Mouse (Mus musculus): ENCODE measurements at regions not wholly inside any gene's neighbourhood (a gene's known extent, or its start where the extent isn't known, plus 50 kb on each side); places are given as distances from the start of the nearest gene placed in this dataset.

DNA sequence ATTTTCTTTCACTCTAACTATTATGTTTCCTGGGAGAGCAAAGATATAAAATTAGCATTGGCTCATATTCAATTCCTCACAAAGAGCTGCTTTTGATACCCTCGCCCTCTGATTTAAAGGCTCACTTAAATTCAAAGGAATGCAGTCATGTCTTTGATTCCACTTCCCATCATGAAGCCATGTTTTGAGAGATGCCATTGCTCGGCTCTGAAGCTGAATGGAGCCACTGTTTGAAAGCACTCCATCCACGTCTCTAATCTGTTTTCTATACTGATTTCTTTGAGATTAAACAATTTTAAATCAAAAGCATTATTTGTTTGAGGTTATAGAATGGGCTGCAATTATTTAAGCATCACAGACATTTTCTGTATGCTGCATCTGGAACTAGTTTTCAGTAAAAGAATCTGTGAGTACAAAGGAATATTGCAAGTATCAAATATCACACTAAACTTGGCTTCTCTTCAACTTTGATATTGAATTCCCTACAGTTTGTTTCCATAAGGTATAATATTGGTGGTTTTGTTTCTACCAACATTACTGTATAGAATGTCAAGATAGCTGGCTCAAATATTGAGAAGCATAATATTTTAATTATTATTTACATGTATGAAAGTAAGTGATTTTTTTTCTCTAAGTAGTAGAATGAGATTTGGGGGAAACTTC is 126.4 kb downstream of the Rpl10l start:
- DNase-seq (ENCODE audit: low spot score) = no peak

DNA sequence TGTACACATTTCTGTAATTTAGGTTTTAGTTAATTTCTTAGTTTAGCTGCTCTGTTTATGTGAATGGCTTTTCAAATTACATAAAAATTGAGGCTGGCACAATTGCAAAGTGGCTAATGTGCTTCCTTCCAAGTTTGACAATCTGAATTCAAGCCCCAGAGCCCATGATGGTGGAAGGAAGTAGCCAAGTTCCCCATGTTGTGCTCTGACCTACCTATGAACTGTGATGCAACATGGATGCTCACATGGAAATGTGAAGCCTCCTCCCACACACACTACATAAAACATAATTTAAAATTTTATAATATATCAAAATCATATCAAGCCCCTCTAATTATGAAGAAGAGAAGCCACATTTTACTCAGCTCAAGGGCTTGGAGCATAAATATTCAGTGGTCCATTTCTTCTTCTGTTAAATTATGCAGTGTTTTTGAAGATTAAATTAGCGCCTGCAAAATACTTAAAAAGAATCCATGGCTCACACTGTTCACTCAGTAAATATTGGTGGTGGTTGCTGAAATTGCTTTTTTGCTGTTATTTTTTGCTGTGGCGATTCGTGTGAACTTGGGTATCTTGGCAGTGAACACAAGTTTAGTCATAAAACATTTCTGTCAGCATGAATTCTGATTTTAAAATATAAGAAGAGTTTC is 127.1 kb downstream of the Rpl10l start:
- no peak for DNase-seq (ENCODE audit: low spot score)

DNA sequence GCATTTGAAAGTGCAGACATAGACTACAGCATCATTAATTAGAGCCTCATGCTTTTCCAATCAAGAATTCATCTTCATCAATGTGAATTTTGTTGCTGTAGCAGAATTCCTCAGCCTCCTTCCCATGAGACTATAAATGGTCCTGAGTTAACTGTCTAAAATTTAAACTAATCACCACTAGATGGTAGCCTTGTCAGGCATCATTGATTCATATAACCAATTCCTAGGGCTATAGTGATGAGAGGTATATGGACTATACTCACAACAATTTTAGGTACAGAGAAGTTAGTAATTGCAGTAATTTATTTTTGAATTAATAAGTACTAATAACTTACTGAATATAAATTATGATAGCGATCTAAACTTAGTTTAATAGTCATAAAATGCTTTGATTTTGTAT is 153.3 kb downstream of the Rpl10l start:
- DNase-seq (ENCODE audit: low spot score) = no peak

DNA sequence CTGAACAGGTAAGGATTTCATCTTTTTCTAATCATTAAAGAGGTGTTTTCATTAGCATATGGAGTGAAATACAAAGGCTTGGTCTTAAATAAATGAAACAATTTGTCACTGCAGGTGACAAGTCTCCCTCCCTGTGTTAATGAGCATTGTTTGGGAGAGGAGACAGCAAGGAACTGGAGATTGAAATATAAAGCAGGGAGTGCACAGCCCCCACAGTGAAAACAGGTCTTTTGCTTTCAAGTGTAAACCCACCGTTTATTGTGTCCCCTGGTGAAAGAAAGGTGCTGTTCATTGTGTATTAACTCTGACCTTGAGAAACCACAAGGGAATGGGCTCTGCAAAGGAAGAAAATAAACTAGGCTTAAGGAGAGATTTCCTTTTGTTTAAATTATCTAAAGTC is 164.6 kb downstream of the Rpl10l start:
- DNase-seq (ENCODE audit: low spot score) = no peak

DNA sequence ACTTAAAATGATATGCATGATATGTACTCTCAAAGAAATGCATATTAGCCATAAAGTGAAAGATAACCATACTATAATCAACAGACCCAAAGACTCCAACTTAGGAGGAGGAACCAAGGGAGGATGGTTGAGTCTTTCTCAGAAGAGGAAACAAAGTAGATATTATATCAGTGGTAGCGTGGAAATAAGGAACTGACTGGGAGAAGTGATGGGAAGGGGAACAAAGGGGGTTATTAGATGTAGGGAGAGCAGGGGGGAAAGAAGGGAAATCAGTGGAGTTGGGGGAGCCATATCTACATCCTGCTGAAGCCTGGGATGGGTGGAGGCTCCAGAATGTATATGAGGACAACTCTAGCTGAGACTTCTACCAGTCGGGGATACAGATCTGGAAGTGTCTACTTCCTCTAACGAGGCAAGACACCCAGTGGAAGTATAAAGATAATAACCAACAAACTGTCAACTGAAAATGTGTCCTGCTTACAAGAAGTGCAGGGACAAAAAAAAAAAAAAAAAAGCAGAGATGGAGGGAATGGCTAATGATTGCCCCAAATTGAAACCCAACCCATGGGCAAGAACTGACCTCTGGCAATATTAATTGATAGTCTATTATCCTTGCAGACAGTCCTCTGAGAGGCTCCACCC is 193.3 kb downstream of the Rpl10l start:
- no peak for DNase-seq (ENCODE audit: low spot score)

DNA sequence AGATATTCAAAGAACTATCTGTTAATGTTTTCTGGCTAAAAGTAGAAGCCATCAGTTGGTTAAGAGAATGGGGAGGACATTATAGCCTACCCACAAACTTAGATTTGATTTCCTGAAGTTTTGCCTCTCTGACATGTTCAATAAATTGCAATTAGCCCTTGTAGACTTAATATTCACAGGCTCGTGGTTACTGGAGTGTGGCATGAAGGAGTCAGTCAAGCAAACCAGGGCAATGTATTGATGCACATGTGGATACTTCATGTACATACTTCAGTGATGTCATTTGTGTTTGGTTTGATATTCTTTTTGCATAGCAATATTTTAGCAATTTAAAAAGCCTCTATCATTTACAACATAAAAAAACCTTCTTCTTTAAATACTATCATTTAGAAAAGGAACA is 223.9 kb downstream of the Rpl10l start:
- no peak for DNase-seq (ENCODE audit: low spot score)

DNA sequence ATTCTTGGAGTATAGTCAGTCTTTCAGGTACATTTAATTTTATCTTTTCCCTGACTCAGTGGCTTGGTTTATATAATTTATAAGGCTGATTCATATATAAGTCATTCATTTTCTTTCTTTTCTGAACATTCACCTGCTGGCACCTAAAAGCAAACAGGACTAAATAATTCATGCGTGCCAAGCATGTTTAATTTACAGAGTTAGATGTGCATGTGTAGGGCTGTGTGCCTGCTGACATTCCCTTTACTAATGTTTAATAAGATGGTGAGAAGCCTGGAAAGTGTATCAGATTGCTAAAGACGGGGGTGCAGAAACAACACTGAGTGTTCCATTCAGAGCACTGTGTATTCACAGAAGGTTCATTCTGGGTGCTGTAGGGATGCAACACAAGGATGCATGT is 229.0 kb downstream of the Rpl10l start:
- no peak for DNase-seq (ENCODE audit: low spot score)

DNA sequence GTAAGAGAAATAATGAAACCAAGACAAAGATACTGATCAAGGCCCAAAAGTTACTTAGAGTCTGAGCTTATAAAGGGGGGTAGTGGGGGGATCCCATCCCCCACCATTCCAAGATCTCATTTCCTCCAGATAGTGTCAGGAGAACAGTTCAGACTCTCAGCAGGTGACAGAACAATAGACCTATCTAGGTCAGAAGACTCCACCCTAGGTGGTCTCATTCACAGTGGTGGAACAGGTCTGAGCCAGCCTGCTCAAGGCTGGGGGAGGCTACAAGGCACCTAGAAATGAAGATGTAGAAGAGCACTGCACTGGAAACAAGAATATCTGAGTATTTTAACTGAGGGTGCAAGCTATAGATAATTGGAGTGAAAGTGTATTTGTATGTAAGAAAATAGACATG is 235.3 kb downstream of the Rpl10l start:
- no peak for DNase-seq (ENCODE audit: low spot score)

DNA sequence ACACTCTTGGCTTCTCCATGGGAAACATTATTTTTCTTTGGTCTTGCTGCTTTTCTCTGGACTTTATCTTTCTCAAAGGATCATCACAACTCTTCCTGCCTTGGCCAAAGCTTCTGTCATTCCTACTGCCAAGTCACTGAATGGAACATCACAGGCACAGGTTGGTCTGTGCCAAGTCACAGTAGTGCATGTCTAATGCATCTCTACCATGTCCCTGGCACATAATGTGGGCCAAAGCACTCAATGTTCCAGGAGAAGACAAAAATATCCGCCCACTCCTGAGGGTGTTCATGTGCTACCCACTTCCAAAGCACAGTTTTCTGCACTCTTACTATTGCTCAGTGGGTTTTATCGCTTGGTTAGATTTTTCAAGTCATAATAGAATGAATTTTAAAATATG is 247.9 kb downstream of the Rpl10l start:
- peak; percentile 4 for DNase-seq (ENCODE audit: low spot score)

DNA sequence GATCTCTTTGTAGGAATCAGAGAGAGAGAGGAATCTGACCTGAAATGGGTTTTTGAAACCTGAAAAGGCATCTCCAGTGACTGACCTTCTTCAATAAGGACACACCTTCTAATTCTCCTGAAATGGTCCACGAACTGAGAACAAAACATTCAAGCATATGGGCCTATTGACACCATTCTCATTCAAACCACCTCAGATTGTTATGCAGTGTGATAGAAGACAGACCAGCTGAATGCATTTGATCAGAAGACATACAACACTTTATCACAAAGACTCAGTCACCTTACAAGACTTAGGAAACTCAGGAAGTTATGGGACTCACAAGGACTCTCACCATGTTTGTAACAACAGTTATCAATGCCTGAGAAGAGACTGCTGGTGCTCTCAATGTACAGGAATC is 256.7 kb downstream of the Rpl10l start:
- DNase-seq (ENCODE audit: low spot score) = no peak

DNA sequence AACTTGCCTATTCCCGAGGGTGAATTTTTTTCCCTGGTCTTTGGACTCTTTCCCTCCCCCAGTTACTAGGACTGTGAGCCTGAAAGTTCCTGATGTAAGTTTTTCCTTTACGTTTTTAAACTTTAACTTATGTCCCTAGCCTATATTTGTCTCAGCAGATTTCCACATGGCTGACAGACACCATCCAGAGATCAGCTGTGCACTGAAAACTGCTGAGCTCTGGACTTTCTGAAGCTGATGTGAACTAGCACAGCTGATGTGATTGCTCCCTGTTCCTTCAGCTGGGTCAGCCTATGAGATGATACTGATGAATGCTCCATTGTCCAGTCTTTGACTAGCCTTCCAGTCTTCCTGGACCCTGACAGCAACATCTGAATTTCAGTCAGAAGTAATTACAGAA is 271.5 kb downstream of the Rpl10l start:
- DNase-seq (ENCODE audit: low spot score) = no peak
